In the genomic region with DNA sequence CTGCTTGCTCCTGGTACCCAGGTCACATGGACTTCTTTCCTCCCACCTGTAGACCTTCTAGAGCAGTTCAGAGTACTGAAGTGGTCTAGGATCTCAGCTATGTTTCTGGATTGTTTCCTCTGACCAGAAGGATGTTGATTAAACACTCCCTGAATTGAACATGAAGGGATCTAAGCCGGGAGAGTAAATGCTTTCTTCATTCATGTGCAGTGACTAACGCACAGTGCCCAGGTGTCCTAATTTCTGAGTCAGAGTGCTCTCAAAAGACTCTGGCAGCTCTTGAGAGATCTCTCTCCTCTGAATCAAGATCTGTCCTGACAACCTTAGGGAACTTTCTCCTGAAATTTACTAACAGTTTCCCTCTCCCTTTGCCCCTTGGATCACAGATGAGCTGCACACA, we compare ENCODE assay signal across 27 mouse cellular contexts.
"Had no signal": no experiment of that assay in that cellular context is flagged by ENCODE, and none has a peak within 500 bp of the region (broad histone marks: within the 10 kb centered on the region; RNA-seq: fewer than 3 reads in every experiment).

No protein-coding gene starts in this region.

- H3K9me3 ChIP-seq: heart, embryonic 10.5 days; heart, embryonic 12.5 days; hindbrain, embryonic 10.5 days; hindbrain, embryonic 12.5 days; intestine, embryonic 15.5 days; limb, embryonic 10.5 days; limb, embryonic 12.5 days; liver, embryonic 13.5 days had no signal

- H3K27me3 ChIP-seq: heart, embryonic 12.5 days; hindbrain, embryonic 12.5 days; intestine, embryonic 15.5 days; limb, embryonic 12.5 days; liver, embryonic 13.5 days had no signal

- ATAC-seq: hindbrain, embryonic 16.5 days; inflammation-experienced regulatory T-cells, adult 6 months; intestine, embryonic 15.5 days; intestine, postnatal 0 days had no signal

- H3K36me3 ChIP-seq: hindbrain, embryonic 12.5 days; intestine, embryonic 15.5 days had no signal

- H3K4me2 ChIP-seq: heart, embryonic 12.5 days; hindbrain, embryonic 12.5 days; hindbrain, embryonic 14.5 days; intestine, embryonic 15.5 days; limb, embryonic 12.5 days; liver, embryonic 11.5 days; liver, embryonic 13.5 days had no signal

- H3K27ac ChIP-seq: gastrocnemius, adult 2 months; heart, embryonic 10.5 days; hindbrain, embryonic 10.5 days; hindbrain, embryonic 12.5 days; hindbrain, embryonic 14.5 days; intestine, embryonic 15.5 days; layer of hippocampus, adult 2 months; left cerebral cortex, adult 2 months; limb, embryonic 10.5 days; limb, embryonic 12.5 days; liver, embryonic 13.5 days had no signal

- DNase-seq: gastrocnemius, adult 2 months; gastrocnemius, postnatal 10 days; gastrocnemius, postnatal 25 days; heart, adult 18-20 months; heart, postnatal 10 days; heart, postnatal 4 days; kidney, adult 18-20 months; kidney, adult 8-10 months; kidney, postnatal 10 days; kidney, postnatal 25 days; kidney, postnatal 4 days; liver; liver, embryonic 13.5 days had no signal

- H3K9ac ChIP-seq: heart, embryonic 12.5 days; hindbrain, embryonic 12.5 days; hindbrain, embryonic 14.5 days; intestine, embryonic 15.5 days; limb, embryonic 12.5 days; liver, embryonic 13.5 days had no signal

- H3K4me3 ChIP-seq: gastrocnemius, adult 2 months; heart, embryonic 10.5 days; heart, embryonic 12.5 days; hindbrain, embryonic 10.5 days; hindbrain, embryonic 12.5 days; intestine, embryonic 15.5 days; layer of hippocampus, adult 2 months; left cerebral cortex, adult 2 months; limb, embryonic 10.5 days; limb, embryonic 12.5 days; liver, embryonic 13.5 days had no signal
